In genomic region chr14:58709861-58710260, GRCm38 (mm10) we compare ENCODE assay signal across 9 mouse cellular contexts.
DNase-seq lines count a peak whose midpoint lies in the region; ATAC-seq and TF ChIP-seq lines count a peak whose summit lies in the region.
"Had no signal": no experiment of that assay in that cellular context is flagged by ENCODE, and none has a peak within 500 bp of the region (broad histone marks: within the 10 kb centered on the region; RNA-seq: fewer than 3 reads in every experiment).

No protein-coding gene starts in this region.

- H3K9me3 ChIP-seq in forebrain, embryonic 13.5 days (replicated peaks), result no peaks in the 10 kb centered on the region
- H3K9me3 ChIP-seq in forebrain, embryonic 10.5 days, result no peaks in the 10 kb centered on the region
- H3K9me3 ChIP-seq: liver, embryonic 13.5 days had no signal

- no peak for TF ChIP-seq POLR2A in liver, adult 2 months (IDR thresholded peaks at IDR 0.05; ENCODE audit: extremely low read depth, insufficient read depth, low read length)

- H3K4me1 ChIP-seq in forebrain, embryonic 13.5 days, result no peaks in the 10 kb centered on the region
- no peaks in the 10 kb centered on the region for H3K4me1 ChIP-seq in forebrain, embryonic 10.5 days
- H3K4me1 ChIP-seq in liver, adult 2 months (ENCODE audit: control insufficient read depth, insufficient read depth, low read length), result peaks cover 9% of the 10 kb centered on the region; the same call in 1 of the 2 replicates
- H3K4me1 ChIP-seq: liver, embryonic 13.5 days had no signal

- no peaks in the 10 kb centered on the region for H3K27me3 ChIP-seq in forebrain, embryonic 13.5 days
- no peaks in the 10 kb centered on the region for H3K27me3 ChIP-seq in forebrain, embryonic 10.5 days (ENCODE audit: poor library complexity, severe bottlenecking)
- no peaks in the 10 kb centered on the region for H3K27me3 ChIP-seq in liver, adult 2 months (ENCODE audit: control insufficient read depth, insufficient read depth, low read length)
- H3K27me3 ChIP-seq: liver, embryonic 13.5 days had no signal

- no peaks in the 10 kb centered on the region for H3K36me3 ChIP-seq in forebrain, embryonic 13.5 days (ENCODE audit: poor library complexity, severe bottlenecking)
- no peaks in the 10 kb centered on the region for H3K36me3 ChIP-seq in forebrain, embryonic 10.5 days (replicated peaks)
- H3K36me3 ChIP-seq in liver, adult 2 months (ENCODE audit: control insufficient read depth, insufficient read depth, low read length), result no peaks in the 10 kb centered on the region
- H3K36me3 ChIP-seq: liver, embryonic 13.5 days had no signal

- no peak overlapping the region for H3K27ac ChIP-seq in forebrain, embryonic 13.5 days
- no peak overlapping the region for H3K27ac ChIP-seq in forebrain, embryonic 10.5 days
- peak overlapping the region; percentile 78 for H3K27ac ChIP-seq in liver, adult 2 months (replicated peaks; ENCODE audit: insufficient read depth, low read depth, low read length)
- H3K27ac ChIP-seq: liver, embryonic 13.5 days had no signal

- no peaks in the 10 kb centered on the region for H3K79me2 ChIP-seq in liver, adult 2 months (ENCODE audit: control insufficient read depth, insufficient read depth, low read length)

- H3K4me3 ChIP-seq in forebrain, embryonic 13.5 days, result no peak overlapping the region
- H3K4me3 ChIP-seq in forebrain, embryonic 10.5 days, result no peak overlapping the region
- H3K4me3 ChIP-seq in liver, adult 2 months (ENCODE audit: insufficient read depth, low read depth, low read length), result no peak overlapping the region
- H3K4me3 ChIP-seq: liver, embryonic 13.5 days had no signal

- H3K9ac ChIP-seq in forebrain, embryonic 13.5 days, result no peak overlapping the region
- no peak overlapping the region for H3K9ac ChIP-seq in liver, adult 2 months (ENCODE audit: low read depth, low read length)
- H3K9ac ChIP-seq: liver, embryonic 13.5 days had no signal

- H3K4me2 ChIP-seq in forebrain, embryonic 13.5 days, result no peak overlapping the region
- H3K4me2 ChIP-seq: liver, embryonic 13.5 days had no signal

- intact Hi-C loops in heart, postnatal 10 days (cut with DNase I), result no loop called here

- 72% methylated on average over 7 of the region's 7 CpGs for WGBS in forebrain, embryonic 13.5 days
- WGBS in forebrain, embryonic 10.5 days, result 91% methylated on average over 7 of the region's 7 CpGs
- 27% methylated on average over 7 of the region's 7 CpGs for WGBS in liver, adult 2 months

- no peak for TF ChIP-seq CTCF in liver, adult 2 months (IDR thresholded peaks at IDR 0.05; ENCODE audit: low read depth, low read length)

- ATAC-seq in forebrain, embryonic 13.5 days, result peak; percentile 36; the same call in 1 of the 2 replicates

- DNase-seq in forebrain, embryonic 10.5 days (ENCODE audit: extremely low spot score, low spot score), result no peak
- peak; percentile 99 for DNase-seq in liver, adult 2 months (ENCODE audit: extremely low read depth, low read depth, low spot score)
- no peak for DNase-seq in liver
- DNase-seq in heart, postnatal 10 days, result peak; percentile 10 to 12
- DNase-seq in lung, postnatal 10 days, result peak; percentile 6
- DNase-seq in embryo, embryonic 11 days, result no peak
- no peak for DNase-seq in adrenal gland, adult 18-20 months (ENCODE audit: low spot score in 2 of 2)
- DNase-seq: liver, embryonic 13.5 days had no signal

Comparison
In these comparisons a context has a peak if more than half of its experiments do, and no peak if none do; other contexts are left out.
1. DNase-seq: peak in liver, adult 2 months (single experiment), heart, postnatal 10 days (2 of 2) and lung, postnatal 10 days (single experiment); none in forebrain, embryonic 10.5 days (single experiment), liver (single experiment), embryo, embryonic 11 days (single experiment) and adrenal gland, adult 18-20 months (0 of 2).